Mouse (Mus musculus): ENCODE measurements around the gene Rpl27a. TPM values are rescaled to one million over a fixed set of nuclear protein-coding genes. Genes with fewer than 3 reads are reported as not detected.

The Rpl27a gene
- polyA plus RNA-seq, 1 experiment = 9,948 TPM

DNA sequence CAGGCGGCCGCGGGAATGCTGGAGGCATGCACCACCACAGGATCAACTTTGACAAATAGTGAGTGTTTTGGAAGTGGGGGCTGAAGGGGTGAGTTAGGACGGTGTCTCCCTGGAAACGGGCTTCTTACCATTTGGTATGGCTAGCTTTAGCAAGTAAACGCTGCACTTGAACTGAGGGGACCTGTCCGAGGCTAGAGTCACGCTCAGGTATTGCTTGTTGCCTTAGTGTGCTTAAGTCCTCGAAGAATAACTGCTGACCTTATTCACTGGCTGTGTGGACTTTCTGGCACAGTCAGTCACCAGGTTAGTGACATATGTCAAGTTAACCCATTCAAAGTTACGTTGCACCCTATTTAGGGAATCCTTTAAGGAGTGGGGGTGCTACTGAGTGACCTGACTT is 989 bp downstream of the Rpl27a start:
- no peak for TF ChIP-seq GATA1 (IDR thresholded peaks at IDR 0.05; ENCODE audit: low read length)

DNA sequence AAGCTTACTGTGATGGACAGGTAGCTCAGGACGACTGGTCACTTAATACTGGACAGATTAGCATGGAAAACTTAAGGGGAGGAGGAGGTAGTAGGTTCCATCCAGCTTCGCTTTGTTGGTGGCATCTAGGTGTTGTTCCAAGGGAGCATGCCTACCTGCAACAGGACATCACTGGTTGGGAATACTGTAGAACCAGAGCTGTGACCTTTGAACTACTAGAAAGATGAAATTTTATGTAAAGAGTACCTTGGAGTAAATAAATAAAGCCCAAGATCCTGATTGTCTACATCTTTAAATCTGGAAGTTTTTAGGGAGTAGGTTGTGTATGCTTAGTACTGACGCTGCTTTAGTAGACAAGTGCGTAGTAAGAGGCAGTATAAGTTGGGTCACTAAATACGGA is 3.1 kb downstream of the Rpl27a start:
- no peak for TF ChIP-seq GATA1 (IDR thresholded peaks at IDR 0.05; ENCODE audit: low read length)

- TF ChIP-seq GATA1 (IDR thresholded peaks at IDR 0.05; ENCODE audit: low read length) = no peak
Observed at GRCm38 (mm10) chr7:109523304-109523703, 4.4 kb downstream of the Rpl27a start.

DNA sequence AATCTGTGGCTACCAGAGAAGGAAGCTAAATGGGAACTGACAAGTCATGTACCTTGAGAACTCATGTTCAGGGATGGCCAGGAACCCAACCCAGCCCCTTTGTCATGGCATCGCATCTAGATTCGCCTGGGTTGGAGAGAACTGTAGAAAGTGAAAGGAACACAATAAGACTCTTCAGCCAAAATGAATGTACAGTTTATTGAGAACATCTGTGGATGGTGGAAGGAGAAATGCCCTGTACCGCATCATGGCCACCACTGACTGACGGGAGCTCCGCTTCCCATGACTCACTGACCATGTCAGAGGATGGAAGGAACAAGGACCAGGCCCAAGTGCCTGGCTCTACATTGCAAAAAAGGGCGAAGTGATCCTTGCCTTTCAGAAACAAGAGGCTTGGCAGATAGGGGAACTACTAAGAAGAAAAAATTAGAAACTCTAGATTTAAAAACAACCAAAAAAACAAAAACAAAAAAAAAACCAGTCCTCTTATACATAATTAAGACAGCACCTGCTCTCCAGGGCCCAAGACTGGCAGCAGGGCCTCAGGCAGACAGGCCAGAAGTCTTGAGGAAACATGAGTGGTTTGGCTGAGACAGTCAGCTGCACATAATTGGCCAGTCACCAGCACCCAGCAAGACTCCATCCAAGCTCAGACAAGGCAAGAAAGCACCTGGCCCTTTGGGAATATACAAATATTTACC is 4.9 kb downstream of the Rpl27a start:
- no peak for TF ChIP-seq GATA1 (IDR thresholded peaks at IDR 0.05; ENCODE audit: low read length)

- TF ChIP-seq GATA1 (IDR thresholded peaks at IDR 0.05; ENCODE audit: low read length) = no peak
Observed at GRCm38 (mm10) chr7:109524442-109524744, 5.4 kb downstream of the Rpl27a start.

DNA sequence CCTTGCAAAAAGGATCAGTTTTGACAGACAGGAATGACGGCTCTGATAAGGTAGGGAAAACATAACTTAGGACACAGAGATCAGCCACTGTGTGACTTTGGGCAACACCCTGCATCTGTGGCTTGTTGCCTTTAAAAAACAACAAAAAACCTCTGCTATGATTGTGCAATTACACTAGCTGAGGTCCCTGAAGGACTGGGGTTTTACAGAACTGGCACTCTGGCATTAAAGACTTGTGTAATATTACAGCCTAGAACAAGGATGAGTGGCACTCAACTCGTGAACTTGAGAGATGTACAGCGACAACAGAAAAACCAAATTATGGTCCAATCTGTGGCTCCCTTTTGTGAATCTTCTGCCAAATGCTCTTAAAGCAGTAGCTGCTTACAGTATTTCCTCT is 5.8 kb downstream of the Rpl27a start:
- no peak for TF ChIP-seq GATA1 (IDR thresholded peaks at IDR 0.05; ENCODE audit: low read length)

DNA sequence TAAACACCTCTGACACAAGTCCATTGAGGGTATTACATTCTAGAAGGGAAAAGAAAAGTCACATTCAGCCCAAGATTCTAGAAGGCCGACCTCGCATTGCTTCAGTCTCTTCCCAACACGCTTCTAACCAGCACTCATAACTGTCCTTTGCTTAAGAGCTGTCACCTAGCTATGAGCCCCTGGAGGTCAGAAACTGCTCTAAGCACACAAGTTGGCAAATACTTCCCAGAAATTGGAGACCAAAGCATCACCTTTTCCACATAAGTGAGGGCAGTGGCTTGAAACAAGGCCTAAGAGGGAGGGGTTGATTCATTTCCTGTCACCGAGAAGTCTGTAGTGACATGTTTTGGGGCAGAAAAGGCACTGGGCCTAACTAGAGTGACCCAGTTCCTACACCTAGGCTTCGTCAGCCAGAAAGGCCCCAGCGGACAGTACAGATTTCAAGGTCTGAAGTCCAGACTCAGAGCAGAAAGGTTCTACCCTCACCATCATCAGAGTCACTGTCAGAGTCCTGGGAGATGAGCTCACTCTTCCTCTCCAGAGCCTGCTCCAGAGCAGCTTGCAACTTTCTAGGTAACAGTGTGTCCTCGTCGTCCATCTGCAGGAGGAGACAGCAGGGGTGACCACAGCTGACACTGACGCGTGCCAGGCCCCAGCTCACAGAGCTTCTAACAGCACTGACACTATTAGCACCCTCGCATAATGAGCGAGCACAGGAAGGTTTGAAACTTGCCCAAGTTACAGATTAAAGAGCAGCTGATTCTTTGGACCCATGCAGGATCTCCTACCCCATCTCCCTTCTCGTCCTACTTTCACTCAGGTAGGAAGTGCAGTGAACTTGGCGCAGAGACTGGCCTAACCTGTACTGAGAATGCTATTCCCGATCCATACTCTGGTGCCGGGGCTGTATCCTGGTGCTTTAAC is 7.1 kb downstream of the Rpl27a start:
- no peak for TF ChIP-seq GATA1 (IDR thresholded peaks at IDR 0.05; ENCODE audit: low read length)

DNA sequence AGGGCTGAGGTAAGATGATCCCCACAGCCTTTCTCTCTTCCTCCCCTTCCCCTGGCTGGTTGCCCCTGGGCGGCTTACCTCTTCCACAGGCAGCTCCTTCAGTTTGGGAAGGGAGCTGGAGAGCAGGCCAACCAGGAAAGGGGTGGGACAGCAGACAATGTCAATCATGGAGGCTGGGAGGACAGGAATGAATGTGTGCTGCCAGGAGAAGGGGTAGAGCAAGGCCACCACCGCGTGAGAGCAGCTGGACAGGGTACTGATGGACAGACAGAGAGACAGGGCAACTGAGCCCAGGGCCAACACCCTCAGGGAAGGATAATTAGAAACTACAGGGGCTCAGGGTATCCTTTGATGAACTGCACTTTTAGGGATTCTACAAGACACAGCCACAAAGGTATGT is 8.6 kb downstream of the Rpl27a start:
- no peak for TF ChIP-seq GATA1 (IDR thresholded peaks at IDR 0.05; ENCODE audit: low read length)

DNA sequence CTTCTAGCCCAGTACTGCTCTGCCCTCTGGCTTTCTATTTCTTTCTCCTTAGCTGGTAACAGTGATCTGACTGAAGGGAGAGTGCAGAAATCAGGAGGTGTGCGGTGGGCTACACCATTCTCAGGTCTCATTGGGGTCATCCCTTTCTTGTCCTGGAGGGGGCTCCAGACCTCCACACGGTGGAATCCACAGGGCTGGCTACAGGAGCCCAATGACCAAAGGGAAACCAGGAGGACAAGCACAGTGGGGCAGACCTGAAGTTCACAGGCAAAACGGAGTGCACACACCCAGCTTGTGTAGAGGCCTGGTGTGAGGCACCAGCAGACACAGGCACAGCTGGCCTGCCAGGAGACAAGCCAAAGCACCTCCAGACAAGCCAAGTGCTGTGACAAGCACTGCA is 9.4 kb downstream of the Rpl27a start:
- no peak for TF ChIP-seq GATA1 (IDR thresholded peaks at IDR 0.05; ENCODE audit: low read length)

- no peak for TF ChIP-seq GATA1 (IDR thresholded peaks at IDR 0.05; ENCODE audit: low read length)
Observed at GRCm38 (mm10) chr7:109529741-109530140, 10.8 kb downstream of the Rpl27a start.

DNA sequence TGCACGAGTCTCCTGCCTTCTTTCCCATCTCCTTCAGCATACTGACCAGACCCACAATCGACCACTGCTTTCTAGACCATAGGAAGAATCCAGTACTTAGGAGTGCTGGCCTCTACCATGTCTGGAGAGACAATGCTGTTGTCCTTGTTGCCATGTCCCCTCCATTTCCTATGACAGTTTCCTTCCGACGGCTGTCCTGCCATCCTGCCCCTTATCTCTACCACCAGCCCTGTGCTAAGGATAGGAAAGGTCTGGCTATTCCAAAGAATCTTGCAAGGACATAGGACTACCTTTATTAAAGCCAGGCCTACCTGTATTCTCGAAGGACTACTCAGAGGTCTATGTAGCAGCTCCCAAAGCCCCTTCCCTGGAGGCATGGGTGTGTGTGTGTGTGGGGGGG is 12.6 kb downstream of the Rpl27a start:
- no peak for TF ChIP-seq GATA1 (IDR thresholded peaks at IDR 0.05; ENCODE audit: low read length)

DNA sequence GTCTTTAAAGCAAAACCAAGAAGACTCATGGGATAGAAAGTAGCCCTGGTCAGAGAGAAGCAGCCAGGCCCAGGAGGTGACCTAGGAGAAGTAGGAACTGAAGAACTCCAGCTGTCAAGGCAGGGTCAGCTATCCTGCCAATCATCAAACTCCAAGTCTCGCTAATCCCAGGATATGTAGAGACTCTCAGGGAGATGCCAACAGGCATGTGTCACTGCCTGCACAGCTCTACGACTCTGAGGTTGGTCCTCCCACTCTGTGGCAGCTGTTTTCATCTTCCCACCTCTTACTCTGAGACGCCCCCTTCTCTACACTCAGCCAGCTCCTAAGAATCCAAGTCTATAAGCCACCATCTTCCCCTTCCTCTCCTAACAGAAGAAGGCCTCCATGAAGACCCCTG is 13.7 kb downstream of the Rpl27a start:
- no peak for TF ChIP-seq GATA1 (IDR thresholded peaks at IDR 0.05; ENCODE audit: low read length)

DNA sequence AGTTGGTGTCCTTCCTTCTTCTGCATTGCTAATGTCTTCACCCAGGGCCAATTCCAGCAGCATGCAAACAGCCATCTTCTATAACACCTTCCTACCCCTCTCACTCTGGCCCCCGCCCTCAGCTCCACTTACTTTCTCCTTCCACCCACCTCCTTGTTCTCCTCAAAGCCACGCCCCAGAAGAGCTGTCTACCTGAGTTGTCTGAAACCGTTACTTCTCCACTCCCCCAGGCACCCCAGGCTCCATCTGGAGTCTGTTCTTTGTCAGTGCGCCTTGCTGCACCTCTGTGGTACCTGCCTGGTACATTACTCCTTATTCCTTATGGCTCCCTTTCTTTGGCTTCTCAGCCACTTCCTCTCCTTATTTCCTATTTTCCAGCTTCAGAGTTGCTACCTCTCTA is 14.2 kb downstream of the Rpl27a start:
- TF ChIP-seq GATA1 (IDR thresholded peaks at IDR 0.05; ENCODE audit: low read length) = no peak

- no peak for TF ChIP-seq GATA1 (IDR thresholded peaks at IDR 0.05; ENCODE audit: low read length)
Observed at GRCm38 (mm10) chr7:109533888-109534287, 14.9 kb downstream of the Rpl27a start.

GRCm38 (mm10) chr7:109534921-109535320 is 16.0 kb downstream of the Rpl27a start:
- no peak for TF ChIP-seq GATA1 (IDR thresholded peaks at IDR 0.05; ENCODE audit: low read length)

GRCm38 (mm10) chr7:109536451-109536946 is 17.6 kb downstream of the Rpl27a start:
- TF ChIP-seq GATA1 (IDR thresholded peaks at IDR 0.05; ENCODE audit: low read length) = no peak

- no peak for TF ChIP-seq GATA1 (IDR thresholded peaks at IDR 0.05; ENCODE audit: low read length)
Observed at GRCm38 (mm10) chr7:109540902-109541301, 22.0 kb downstream of the Rpl27a start.
